Mouse (Mus musculus): ENCODE results near the gene Duxf3. TPM values are rescaled to one million over a fixed set of nuclear protein-coding genes. Genes with fewer than 3 reads are reported as not detected.
"Not testable (repeated sequence)": the region's sequence is repeated elsewhere in the genome, so short reads cannot be mapped to it uniquely, and the experiment has no call there.

Duxf3 gene
- not detected in 2 replicates for total RNA-seq (2017)

DNA sequence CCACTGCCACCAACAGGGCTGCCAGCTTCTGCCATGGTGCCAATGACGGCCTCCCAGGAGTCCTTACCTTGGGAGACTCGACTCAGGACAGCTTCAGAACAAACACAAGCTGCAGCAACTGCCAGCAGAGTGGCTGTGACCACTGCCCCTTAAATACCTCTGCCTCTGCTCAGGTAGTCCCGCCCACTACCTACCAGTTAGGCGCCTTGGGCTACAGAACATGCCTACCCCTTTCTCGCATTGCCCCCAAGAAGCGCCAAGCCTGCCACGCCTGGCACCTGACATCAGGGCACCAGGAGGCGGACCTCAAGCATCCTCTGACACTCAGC is at the start of gene Duxf3:
Gene Duxf3, minus strand, starts transcription at position 35 of the 329 bp plus-strand sequence.
- ATAC-seq (replicated peaks in 1 of 2; ENCODE audit: insufficient read depth in 1 of 2, low FRiP score in 2 of 2, low TSS enrichment in 1 of 2, low read depth in 1 of 2, poor library complexity in 2 of 2, severe bottlenecking in 2 of 2): peak in 1 of 2 experiments; percentile 27; a peak in 3 of 4 replicates

GRCm38 (mm10) chr10:58282238-58282637 is 49.8 kb upstream of the Duxf3 start:
- ATAC-seq (replicated peaks in 1 of 2; ENCODE audit: insufficient read depth in 1 of 2, low FRiP score in 2 of 2, low TSS enrichment in 1 of 2, low read depth in 1 of 2, poor library complexity in 2 of 2, severe bottlenecking in 2 of 2): no peak

DNA sequence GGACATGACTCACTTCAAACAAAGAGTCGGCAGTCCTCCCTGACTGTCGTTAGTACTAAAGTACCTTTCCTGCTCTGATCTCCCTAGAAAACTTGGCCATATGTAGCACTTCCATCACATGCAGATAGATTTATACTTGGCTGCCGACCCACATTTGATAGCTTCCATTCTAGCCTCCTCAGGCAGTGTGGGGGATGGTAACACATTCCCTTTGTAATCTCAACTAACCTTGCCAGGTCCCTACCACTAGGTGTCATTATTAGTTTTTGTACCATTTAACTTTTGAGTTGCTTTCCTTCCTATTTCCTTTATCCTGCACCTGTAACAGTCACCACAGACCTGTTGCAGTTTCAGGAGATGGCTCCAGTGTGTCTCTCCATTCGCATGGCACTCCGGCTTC is 26.0 kb upstream of the Duxf3 start:
- no peak for ATAC-seq (replicated peaks in 1 of 2; ENCODE audit: insufficient read depth in 1 of 2, low FRiP score in 2 of 2, low TSS enrichment in 1 of 2, low read depth in 1 of 2, poor library complexity in 2 of 2, severe bottlenecking in 2 of 2)

- ATAC-seq (replicated peaks in 1 of 2; ENCODE audit: insufficient read depth in 1 of 2, low FRiP score in 2 of 2, low TSS enrichment in 1 of 2, low read depth in 1 of 2, poor library complexity in 2 of 2, severe bottlenecking in 2 of 2): no peak
Observed at GRCm38 (mm10) chr10:58255954-58256353, 23.5 kb upstream of the Duxf3 start.

DNA sequence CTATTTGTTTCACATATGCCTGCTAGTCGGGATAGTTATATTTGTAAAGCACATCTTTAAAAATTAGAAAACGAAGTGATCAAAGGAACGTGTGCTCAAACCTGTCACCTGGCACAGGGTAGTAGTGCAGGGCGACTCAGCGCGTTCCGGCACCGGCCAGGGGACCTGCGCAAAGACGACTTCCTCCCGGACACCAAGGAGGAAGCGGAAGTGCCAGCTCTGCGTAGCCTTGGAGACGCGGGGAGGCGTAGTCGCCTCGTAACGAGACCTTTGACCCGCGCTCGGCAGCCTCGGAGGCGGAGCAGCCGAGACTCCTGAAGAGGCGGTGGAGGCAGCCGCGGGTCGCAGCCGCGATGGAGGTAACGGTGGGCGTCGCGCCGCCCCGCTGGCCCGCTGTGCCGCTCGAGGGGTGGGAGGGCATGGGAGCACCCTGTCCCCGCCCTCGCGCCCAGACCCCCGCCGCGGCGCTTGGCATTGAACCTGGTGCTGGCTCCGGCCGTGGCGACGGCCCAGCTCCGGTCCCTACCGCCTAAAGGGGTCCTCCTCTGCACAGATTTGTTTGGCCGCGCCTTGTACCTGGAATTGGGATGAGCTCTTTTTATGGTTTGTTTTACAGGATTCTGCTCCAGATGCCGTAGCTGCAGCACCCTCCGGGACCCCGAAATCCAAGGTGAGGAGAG is 22.9 kb upstream of the Duxf3 start, which contains the start of gene Gcc2:
Gene Gcc2, plus strand, starts transcription at position 285 of the 680 bp plus-strand sequence.
- peak; percentile 99 to 100 for ATAC-seq (replicated peaks in 1 of 2; ENCODE audit: insufficient read depth in 1 of 2, low FRiP score in 2 of 2, low TSS enrichment in 1 of 2, low read depth in 1 of 2, poor library complexity in 2 of 2, severe bottlenecking in 2 of 2)

DNA sequence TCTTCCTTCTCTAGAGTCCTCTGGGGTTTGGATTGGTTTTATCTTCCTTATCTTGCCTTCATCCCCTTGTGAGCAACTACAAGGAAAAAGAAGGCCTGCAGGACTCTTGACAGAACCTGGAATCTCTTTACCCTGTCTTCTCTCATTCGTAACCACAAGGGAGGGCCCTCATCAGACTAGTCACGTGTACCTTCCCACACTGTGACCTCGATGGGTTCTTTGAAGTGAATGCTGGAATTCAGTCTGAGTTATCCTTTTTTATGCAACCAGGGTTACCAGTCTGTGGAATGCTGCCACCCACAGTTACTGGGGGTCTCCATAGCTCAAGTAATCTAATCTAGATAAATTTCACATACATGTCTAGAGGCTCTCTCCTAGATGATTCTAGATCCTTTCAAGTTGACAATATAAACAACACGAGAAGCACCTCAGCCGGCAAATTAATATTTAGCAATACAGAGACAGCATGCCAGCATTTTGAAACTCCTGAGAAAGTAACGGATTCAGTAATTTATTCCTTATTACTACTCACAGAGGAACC is 22.2 kb upstream of the Duxf3 start:
- peak in 1 of 2 experiments; percentile 16; a peak in 1 of 4 replicates for ATAC-seq (replicated peaks in 1 of 2; ENCODE audit: insufficient read depth in 1 of 2, low FRiP score in 2 of 2, low TSS enrichment in 1 of 2, low read depth in 1 of 2, poor library complexity in 2 of 2, severe bottlenecking in 2 of 2)

DNA sequence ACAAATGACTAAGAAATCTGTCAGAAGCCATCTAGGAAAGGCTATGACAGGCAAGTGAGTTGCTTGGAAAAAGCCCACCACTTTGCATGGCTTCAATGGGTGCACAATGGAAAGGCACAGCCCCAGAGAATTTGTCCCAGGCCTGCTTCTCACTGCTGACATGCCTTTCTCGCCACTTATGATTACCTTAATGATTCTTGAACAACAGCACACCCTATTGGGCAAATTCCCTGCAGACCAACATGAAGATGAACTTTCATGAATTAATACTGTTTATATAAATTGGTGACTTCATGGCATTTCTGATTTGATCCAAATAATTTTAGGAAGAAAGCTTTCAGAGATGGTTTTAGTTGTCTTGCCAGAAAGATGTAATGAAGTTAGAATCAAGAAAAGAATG is 17.1 kb upstream of the Duxf3 start:
- ATAC-seq (replicated peaks in 1 of 2; ENCODE audit: insufficient read depth in 1 of 2, low FRiP score in 2 of 2, low TSS enrichment in 1 of 2, low read depth in 1 of 2, poor library complexity in 2 of 2, severe bottlenecking in 2 of 2): no peak

DNA sequence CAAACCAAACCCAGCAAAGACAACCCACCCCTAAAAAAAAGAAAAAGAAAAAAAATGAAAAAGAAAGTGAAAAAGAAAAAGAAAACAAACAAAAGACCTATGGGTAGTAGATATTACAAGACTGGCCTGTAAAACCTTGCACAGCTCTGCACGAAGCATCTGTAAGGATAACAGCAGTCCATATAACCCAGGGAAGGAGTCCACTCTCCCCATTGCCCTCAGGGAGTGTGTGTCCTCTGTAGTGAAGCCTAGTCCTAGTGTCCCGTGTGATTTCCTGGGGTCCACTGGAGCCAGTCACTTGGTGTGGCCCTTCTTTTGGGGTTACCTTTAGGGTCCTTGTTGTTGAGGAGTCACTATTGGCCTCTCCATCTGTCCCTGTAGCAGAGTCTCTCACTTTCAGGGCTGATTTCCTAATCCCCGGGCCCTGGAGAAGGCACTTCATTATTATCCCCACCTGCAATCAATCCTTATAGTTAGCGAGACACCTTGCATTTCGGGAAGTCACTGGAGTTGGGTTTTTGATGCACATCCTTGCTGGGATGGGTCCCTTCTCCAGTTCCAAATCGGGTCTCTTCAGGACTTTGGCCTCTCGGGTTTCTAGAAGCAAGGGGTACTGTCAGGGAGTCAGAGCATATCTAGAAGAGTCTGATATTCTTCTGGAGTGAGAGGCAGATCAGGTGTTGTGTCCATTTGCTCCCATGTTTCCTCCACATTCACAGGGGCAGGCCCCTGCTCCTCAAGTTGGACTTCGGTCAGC is 6.7 kb upstream of the Duxf3 start:
- peak; percentile 66 to 69; a peak in 3 of 4 replicates for ATAC-seq (replicated peaks in 1 of 2; ENCODE audit: insufficient read depth in 1 of 2, low FRiP score in 2 of 2, low TSS enrichment in 1 of 2, low read depth in 1 of 2, poor library complexity in 2 of 2, severe bottlenecking in 2 of 2)

GRCm38 (mm10) chr10:58236613-58237012 is 4.1 kb upstream of the Duxf3 start, which contains the start of gene Gm4981:
Gene Gm4981 (minus strand): TSS chr10:58236701.
- no peak for ATAC-seq (replicated peaks in 1 of 2; ENCODE audit: insufficient read depth in 1 of 2, low FRiP score in 2 of 2, low TSS enrichment in 1 of 2, low read depth in 1 of 2, poor library complexity in 2 of 2, severe bottlenecking in 2 of 2)

DNA sequence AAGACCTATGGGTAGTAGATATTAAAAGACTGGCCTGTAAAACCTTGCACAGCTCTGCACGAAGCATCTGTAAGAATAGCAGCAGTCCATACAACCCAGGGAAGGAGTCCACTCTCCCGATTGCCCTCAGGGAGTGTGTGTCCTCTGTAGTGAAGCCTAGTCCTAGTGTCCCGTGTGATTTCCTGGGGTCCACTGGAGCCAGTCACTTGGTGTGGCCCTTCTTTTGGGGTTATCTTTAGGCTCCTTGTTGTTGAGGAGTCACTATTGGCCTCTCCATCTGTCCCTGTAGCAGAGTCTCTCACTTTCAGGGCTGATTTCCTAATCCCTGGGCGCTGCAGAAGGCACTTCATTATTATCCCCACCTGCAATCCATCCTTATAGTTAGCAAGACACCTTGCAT is 2.5 kb upstream of the Duxf3 start:
- not testable (repeated sequence) for ATAC-seq (replicated peaks in 1 of 2; ENCODE audit: insufficient read depth in 1 of 2, low FRiP score in 2 of 2, low TSS enrichment in 1 of 2, low read depth in 1 of 2, poor library complexity in 2 of 2, severe bottlenecking in 2 of 2)

GRCm38 (mm10) chr10:58233740-58234121 is 1.3 kb upstream of the Duxf3 start:
- not testable (repeated sequence) for ATAC-seq (replicated peaks in 1 of 2; ENCODE audit: insufficient read depth in 1 of 2, low FRiP score in 2 of 2, low TSS enrichment in 1 of 2, low read depth in 1 of 2, poor library complexity in 2 of 2, severe bottlenecking in 2 of 2)

DNA sequence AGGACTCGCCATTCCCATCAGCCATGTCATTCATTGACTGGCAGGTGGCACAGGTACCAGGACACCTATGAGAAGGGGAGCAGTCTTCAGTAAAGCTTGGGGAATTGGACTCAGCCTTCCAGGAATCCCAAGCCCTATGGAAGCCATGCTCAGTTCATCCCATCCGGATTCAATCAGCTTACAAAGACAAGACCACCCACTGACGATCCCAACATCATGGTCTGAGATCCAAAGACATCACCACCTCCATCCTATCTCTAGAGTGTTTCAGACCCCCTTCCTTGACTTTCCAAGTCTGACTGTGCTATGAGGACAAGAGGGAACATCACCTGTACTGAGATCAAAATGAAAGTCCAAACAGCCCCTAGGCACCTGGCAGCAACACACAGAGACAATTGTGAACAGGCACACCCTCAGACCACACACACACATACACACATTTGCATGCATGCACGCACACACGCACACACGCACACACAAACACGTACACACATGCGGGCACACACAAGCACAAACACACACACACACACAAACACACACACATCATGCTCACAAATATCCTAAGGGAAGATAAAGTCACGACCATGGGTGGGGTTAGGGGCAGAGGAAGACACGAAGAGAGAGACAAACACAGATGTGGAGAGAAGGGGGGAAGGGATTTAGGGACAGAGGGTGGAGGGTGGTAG is 722 bp upstream of the Duxf3 start:
- ATAC-seq (replicated peaks in 1 of 2; ENCODE audit: insufficient read depth in 1 of 2, low FRiP score in 2 of 2, low TSS enrichment in 1 of 2, low read depth in 1 of 2, poor library complexity in 2 of 2, severe bottlenecking in 2 of 2): peak; percentile 3 to 6; a peak in 3 of 4 replicates

GRCm38 (mm10) chr10:58231779-58232640 is 465 bp downstream of the Duxf3 start:
- ATAC-seq (replicated peaks in 1 of 2; ENCODE audit: insufficient read depth in 1 of 2, low FRiP score in 2 of 2, low TSS enrichment in 1 of 2, low read depth in 1 of 2, poor library complexity in 2 of 2, severe bottlenecking in 2 of 2): peak; percentile 33 to 53

DNA sequence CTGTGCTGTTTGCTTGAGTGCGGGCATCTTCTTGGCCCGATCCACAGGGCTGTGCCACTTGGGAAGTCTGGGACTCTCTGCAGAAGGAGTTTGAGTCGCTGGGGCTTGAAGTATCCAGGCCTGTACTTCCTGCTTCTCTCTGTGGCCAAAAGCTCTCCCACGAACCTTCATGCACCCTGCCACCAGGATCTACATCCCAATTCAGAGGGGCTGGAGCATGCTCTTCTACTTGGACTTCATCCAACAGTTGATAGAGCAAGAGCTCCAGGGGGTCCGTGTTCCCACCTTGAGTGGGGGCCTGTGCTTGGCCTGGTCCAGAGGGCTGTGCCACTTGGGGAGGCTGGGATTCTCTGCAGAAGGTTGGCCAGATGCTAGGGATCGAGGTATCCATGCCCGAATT is 1.4 kb downstream of the Duxf3 start:
- not testable (repeated sequence) for ATAC-seq (replicated peaks in 1 of 2; ENCODE audit: insufficient read depth in 1 of 2, low FRiP score in 2 of 2, low TSS enrichment in 1 of 2, low read depth in 1 of 2, poor library complexity in 2 of 2, severe bottlenecking in 2 of 2)

DNA sequence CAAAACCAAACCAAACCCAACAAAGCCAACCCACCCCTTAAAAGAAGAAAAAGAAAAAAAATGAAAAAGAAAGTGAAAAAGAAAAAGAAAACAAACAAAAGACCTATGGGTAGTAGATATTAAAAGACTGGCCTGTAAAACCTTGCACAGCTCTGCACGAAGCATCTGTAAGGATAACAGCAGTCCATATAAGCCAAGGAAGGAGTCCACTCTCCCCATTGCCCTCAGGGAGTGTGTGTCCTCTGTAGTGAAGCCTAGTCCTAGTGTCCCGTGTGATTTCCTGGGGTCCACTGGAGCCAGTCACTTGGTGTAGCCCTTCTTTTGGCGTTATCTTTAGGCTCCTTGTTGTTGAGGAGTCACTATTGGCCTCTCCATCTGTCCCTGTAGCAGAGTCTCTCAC is 2.5 kb downstream of the Duxf3 start:
- not testable (repeated sequence) for ATAC-seq (replicated peaks in 1 of 2; ENCODE audit: insufficient read depth in 1 of 2, low FRiP score in 2 of 2, low TSS enrichment in 1 of 2, low read depth in 1 of 2, poor library complexity in 2 of 2, severe bottlenecking in 2 of 2)

DNA sequence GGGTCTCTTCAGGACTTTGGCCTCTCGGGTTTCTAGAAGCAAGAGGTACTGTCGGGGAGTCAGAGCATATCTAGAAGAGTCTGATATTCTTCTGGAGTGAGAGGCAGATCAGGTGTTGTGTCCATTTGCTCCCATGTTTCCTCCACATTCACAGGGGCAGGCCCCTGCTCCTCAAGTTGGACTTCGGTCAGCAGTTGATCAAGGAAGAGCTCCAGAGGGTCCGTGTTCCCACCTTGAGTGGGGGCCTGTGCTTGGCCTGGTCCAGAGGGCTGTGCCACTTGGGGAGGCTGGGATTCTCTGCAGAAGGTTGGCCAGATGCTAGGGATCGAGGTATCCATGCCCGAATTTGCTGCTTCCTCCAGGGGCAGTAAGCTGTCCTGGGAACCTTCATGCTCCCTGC is 4.7 kb downstream of the Duxf3 start:
- not testable (repeated sequence) for ATAC-seq (replicated peaks in 1 of 2; ENCODE audit: insufficient read depth in 1 of 2, low FRiP score in 2 of 2, low TSS enrichment in 1 of 2, low read depth in 1 of 2, poor library complexity in 2 of 2, severe bottlenecking in 2 of 2)

- not testable (repeated sequence) for ATAC-seq (replicated peaks in 1 of 2; ENCODE audit: insufficient read depth in 1 of 2, low FRiP score in 2 of 2, low TSS enrichment in 1 of 2, low read depth in 1 of 2, poor library complexity in 2 of 2, severe bottlenecking in 2 of 2)
Observed at GRCm38 (mm10) chr10:58226357-58226756, 6.1 kb downstream of the Duxf3 start.
